Mouse (Mus musculus): ENCODE data around the gene Ncf2.
A peak's percentile ranks its signal among the peaks of the same experiment; 100 is the strongest.

The Ncf2 gene

GRCm38 (mm10) chr1:152796683-152797263 lies 3.2 kb upstream of the Ncf2 start:
- no peak for DNase-seq (ENCODE audit: low spot score)

- DNase-seq (ENCODE audit: low spot score) = no peak
Observed at GRCm38 (mm10) chr1:152798125-152798524, 1.9 kb upstream of the Ncf2 start.

- DNase-seq (ENCODE audit: low spot score) = no peak
Observed at GRCm38 (mm10) chr1:152800633-152801176, 711 bp downstream of the Ncf2 start.

GRCm38 (mm10) chr1:152804907-152805306 lies 4.9 kb downstream of the Ncf2 start:
- DNase-seq (ENCODE audit: low spot score) = no peak

- DNase-seq (ENCODE audit: low spot score) = no peak
Observed at GRCm38 (mm10) chr1:152807619-152808391, 7.8 kb downstream of the Ncf2 start.

GRCm38 (mm10) chr1:152808392-152808680 lies 8.3 kb downstream of the Ncf2 start:
- no peak for DNase-seq (ENCODE audit: low spot score)

- DNase-seq (ENCODE audit: low spot score) = peak; percentile 60
Observed at GRCm38 (mm10) chr1:152809541-152810252, 9.7 kb downstream of the Ncf2 start.

GRCm38 (mm10) chr1:152810533-152811439 lies 10.8 kb downstream of the Ncf2 start:
- peak; percentile 68 for DNase-seq (ENCODE audit: low spot score)

GRCm38 (mm10) chr1:152815265-152815701 lies 15.3 kb downstream of the Ncf2 start:
- peak; percentile 76 for DNase-seq (ENCODE audit: low spot score)

- DNase-seq (ENCODE audit: low spot score) = peak; percentile 58
Observed at GRCm38 (mm10) chr1:152817027-152817769, 17.2 kb downstream of the Ncf2 start.

- DNase-seq (ENCODE audit: low spot score) = no peak
Observed at GRCm38 (mm10) chr1:152817794-152818193, 17.8 kb downstream of the Ncf2 start.

GRCm38 (mm10) chr1:152819558-152819957 lies 19.6 kb downstream of the Ncf2 start:
- no peak for DNase-seq (ENCODE audit: low spot score)

GRCm38 (mm10) chr1:152820911-152821695 lies 21.1 kb downstream of the Ncf2 start:
- no peak for DNase-seq (ENCODE audit: low spot score)

- no peak for DNase-seq (ENCODE audit: low spot score)
Observed at GRCm38 (mm10) chr1:152821746-152822145, 21.8 kb downstream of the Ncf2 start.

GRCm38 (mm10) chr1:152824206-152824605 lies 24.2 kb downstream of the Ncf2 start:
- no peak for DNase-seq (ENCODE audit: low spot score)

GRCm38 (mm10) chr1:152826446-152826845 lies 26.5 kb downstream of the Ncf2 start:
- no peak for DNase-seq (ENCODE audit: low spot score)

GRCm38 (mm10) chr1:152828168-152828567 lies 28.2 kb downstream of the Ncf2 start:
- no peak for DNase-seq (ENCODE audit: low spot score)

- DNase-seq (ENCODE audit: low spot score) = no peak
Observed at GRCm38 (mm10) chr1:152828637-152829355, 28.8 kb downstream of the Ncf2 start.

- no peak for DNase-seq (ENCODE audit: low spot score)
Observed at GRCm38 (mm10) chr1:152830054-152830453, 30.1 kb downstream of the Ncf2 start.

GRCm38 (mm10) chr1:152831003-152831402 lies 31.0 kb downstream of the Ncf2 start:
- DNase-seq (ENCODE audit: low spot score) = no peak

All from retina, embryonic 14.5 days (tissue).